Mouse (Mus musculus) neural tube, embryonic 15.5 days (tissue): ENCODE measurements around the gene Palld. TPM values are rescaled to one million over a fixed set of nuclear protein-coding genes. Genes with fewer than 3 reads are reported as not detected.
A peak's percentile ranks its signal among the peaks of the same experiment; 100 is the strongest.

ENCODE experiments used
- ATAC-seq: fragments of 200-750 bp; cut with Nextera tagmentation; 2 replicates; pipeline ENCODE4 v1.8.0; 2017; ENCODE audit warnings: mild to moderate bottlenecking, moderate TSS enrichment, moderate library complexity; ENCODE audit not compliant: low FRiP score
- H3K27ac ChIP-seq: fragments of 300-500 bp; sonication (generic); replicated peaks from 2 replicates; pipeline ENCODE4 v1.5.1; 2015; ENCODE audit warnings: mild to moderate bottlenecking, inconsistent platforms
- H3K27me3 ChIP-seq: fragments of 300-500 bp; sonication (generic); replicated peaks from 2 replicates; pipeline ENCODE4 v1.6.1; 2015; ENCODE audit warnings: inconsistent platforms
- H3K36me3 ChIP-seq: fragments of 300-500 bp; sonication (generic); 2 replicates; pipeline ENCODE4 v1.6.1; 2015; ENCODE audit warnings: inconsistent platforms
- H3K4me1 ChIP-seq: fragments of 300-500 bp; sonication (generic); 2 replicates; pipeline ENCODE4 v1.6.1; 2015; ENCODE audit warnings: inconsistent platforms
- H3K4me2 ChIP-seq: fragments of 300-500 bp; sonication (generic); 2 replicates; pipeline ENCODE4 v1.6.1; 2015; ENCODE audit warnings: inconsistent platforms, mild to moderate bottlenecking, moderate library complexity
- H3K4me3 ChIP-seq: fragments of 300-500 bp; sonication (generic); replicated peaks from 2 replicates; pipeline ENCODE4 v1.5.1; 2015; ENCODE audit warnings: mild to moderate bottlenecking, inconsistent platforms
- H3K9ac ChIP-seq: fragments of 300-500 bp; sonication (generic); replicated peaks from 2 replicates; pipeline ENCODE4 v1.6.1; 2015; ENCODE audit warnings: mild to moderate bottlenecking, inconsistent platforms
- H3K9me3 ChIP-seq: fragments of 300-500 bp; sonication (generic); replicated peaks from 2 replicates; pipeline ENCODE4 v1.6.1; 2016; ENCODE audit warnings: inconsistent platforms
- WGBS: fragments of 180-500 bp; shearing (Covaris S2); methylation state at CpG from one replicate; pipeline ENCODE4 v1.1.7; 2015; ENCODE audit warnings: mixed read lengths; 5-methylcytosine and 5-hydroxymethylcytosine counted together
- polyA plus RNA-seq: library from polyadenylated mRNA; unstranded; fragments of >200 nt; fragmentation: Nextera tagmentation; extraction: Ambion mirVana; gene quantifications from 2 replicates; pipeline ENCODE4 v1.2.1, GENCODE M21; 2015

The Palld gene
- polyA plus RNA-seq, 1 experiment from 2014 or later: 16.0 TPM

GRCm38 (mm10) chr8:61712426-61712825 lies 190.1 kb downstream of the Palld start:
- no peak overlapping the region for H3K27ac ChIP-seq
- H3K4me1 ChIP-seq: peaks cover 4% of the 10 kb centered on the region
- no peaks in the 10 kb centered on the region for H3K9me3 ChIP-seq
- no peak overlapping the region for H3K4me3 ChIP-seq
- no peak for ATAC-seq
- H3K27me3 ChIP-seq: no peaks in the 10 kb centered on the region
- WGBS: 93% methylated on average over 2 of the region's 2 CpGs
- H3K4me2 ChIP-seq: no peak overlapping the region
- H3K36me3 ChIP-seq: no peaks in the 10 kb centered on the region
- no peak overlapping the region for H3K9ac ChIP-seq

GRCm38 (mm10) chr8:61708586-61709305 lies 193.7 kb downstream of the Palld start:
- H3K4me3 ChIP-seq: no peak overlapping the region
- no peak overlapping the region for H3K27ac ChIP-seq
- no peaks in the 10 kb centered on the region for H3K27me3 ChIP-seq
- H3K9me3 ChIP-seq: no peaks in the 10 kb centered on the region
- 51% methylated on average over 8 of the region's 8 CpGs for WGBS
- H3K4me2 ChIP-seq: 0 out of 2 replicates have a peak overlapping the region, but pooled peaks have one; percentile 3
- no peak overlapping the region for H3K9ac ChIP-seq
- no peaks in the 10 kb centered on the region for H3K36me3 ChIP-seq
- ATAC-seq: no peak
- peaks cover 4% of the 10 kb centered on the region for H3K4me1 ChIP-seq

- H3K9ac ChIP-seq: no peak overlapping the region
- H3K27me3 ChIP-seq: no peaks in the 10 kb centered on the region
- WGBS: 87% methylated on average over 3 of the region's 3 CpGs
- no peak overlapping the region for H3K27ac ChIP-seq
- no peaks in the 10 kb centered on the region for H3K36me3 ChIP-seq
- no peaks in the 10 kb centered on the region for H3K9me3 ChIP-seq
- ATAC-seq: no peak
- no peak overlapping the region for H3K4me2 ChIP-seq
- H3K4me3 ChIP-seq: no peak overlapping the region
- H3K4me1 ChIP-seq: peaks cover 11% of the 10 kb centered on the region
Observed at GRCm38 (mm10) chr8:61705491-61705890, 197.0 kb downstream of the Palld start.

- Histone ChIP-seq H3K27me3 (no peaks in the 10 kb centered on the region), H3K4me2 (no peak overlapping the region), H3K27ac (no peak overlapping the region), H3K9me3 (no peaks in the 10 kb centered on the region), H3K36me3 (no peaks in the 10 kb centered on the region), H3K4me1 (peaks cover 10% of the 10 kb centered on the region; the same call in 1 of the 2 replicates), H3K4me3 (no peak overlapping the region), H3K9ac (no peak overlapping the region)
- 31% methylated on average over 8 of the region's 8 CpGs for WGBS
- ATAC-seq: no peak
Observed at GRCm38 (mm10) chr8:61702122-61702521, 200.4 kb downstream of the Palld start.

GRCm38 (mm10) chr8:61700932-61701681 lies 201.4 kb downstream of the Palld start:
- no peak overlapping the region for H3K4me3 ChIP-seq
- H3K9me3 ChIP-seq: no peaks in the 10 kb centered on the region
- H3K27me3 ChIP-seq: no peaks in the 10 kb centered on the region
- no peak overlapping the region for H3K9ac ChIP-seq
- no peaks in the 10 kb centered on the region for H3K36me3 ChIP-seq
- H3K27ac ChIP-seq: no peak overlapping the region
- ATAC-seq: no peak; the same call in 1 of the 2 replicates
- WGBS: 72% methylated on average over 9 of the region's 9 CpGs
- no peak overlapping the region for H3K4me2 ChIP-seq
- H3K4me1 ChIP-seq: peaks cover 10% of the 10 kb centered on the region; the same call in 1 of the 2 replicates

DNA sequence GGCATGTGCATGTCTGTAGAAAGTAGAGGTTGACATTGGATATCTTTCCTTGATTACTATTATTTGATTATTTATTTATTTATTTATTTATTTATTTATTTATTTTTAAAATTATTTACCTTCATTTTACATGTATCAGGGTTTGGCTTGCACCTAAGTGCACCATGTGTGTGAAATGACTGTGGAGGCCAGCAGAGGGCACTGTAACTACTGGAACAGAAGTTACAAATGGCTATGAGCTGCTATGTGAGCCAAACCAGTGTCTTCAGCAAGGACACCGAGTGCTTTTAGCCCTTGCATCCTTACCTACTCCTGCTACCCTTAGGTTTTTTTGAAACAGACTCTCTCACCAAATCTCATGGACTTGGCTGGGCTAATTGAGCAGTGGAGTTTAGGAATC lies 202.2 kb downstream of the Palld start:
- no peak overlapping the region for H3K27ac ChIP-seq
- no peaks in the 10 kb centered on the region for H3K36me3 ChIP-seq
- H3K9me3 ChIP-seq: no peaks in the 10 kb centered on the region
- H3K4me2 ChIP-seq: no peak overlapping the region
- H3K4me1 ChIP-seq: peaks cover 10% of the 10 kb centered on the region; the same call in 1 of the 2 replicates
- H3K9ac ChIP-seq: no peak overlapping the region
- no peaks in the 10 kb centered on the region for H3K27me3 ChIP-seq
- WGBS: 95% methylated on average over 1 of the region's 1 CpGs
- H3K4me3 ChIP-seq: no peak overlapping the region
- ATAC-seq: no peak

DNA sequence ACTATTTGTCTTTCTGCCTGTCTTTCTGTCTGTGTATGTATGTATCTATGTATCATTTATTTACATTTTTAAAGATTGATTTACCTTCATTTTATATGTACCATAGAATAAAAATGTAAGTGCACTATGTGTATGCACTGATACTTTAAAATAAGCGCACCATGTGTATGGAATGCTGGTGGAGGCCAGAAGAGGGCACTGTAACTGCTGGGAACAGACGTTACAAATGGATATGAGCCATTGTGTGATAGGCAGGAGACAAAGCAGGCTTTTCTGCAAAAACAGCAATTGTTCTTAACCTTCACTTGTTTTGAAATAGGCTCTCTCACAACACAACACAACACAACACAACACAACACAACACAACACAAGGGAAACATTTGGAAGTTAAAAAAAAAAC lies 203.5 kb downstream of the Palld start:
- no peaks in the 10 kb centered on the region for H3K36me3 ChIP-seq
- WGBS: 87% methylated on average over 2 of the region's 2 CpGs
- H3K4me1 ChIP-seq: peaks cover 10% of the 10 kb centered on the region; the same call in 1 of the 2 replicates
- no peak overlapping the region for H3K4me3 ChIP-seq
- H3K27ac ChIP-seq: no peak overlapping the region
- no peak for ATAC-seq
- H3K27me3 ChIP-seq: no peaks in the 10 kb centered on the region
- H3K4me2 ChIP-seq: no peak overlapping the region
- H3K9ac ChIP-seq: no peak overlapping the region
- no peaks in the 10 kb centered on the region for H3K9me3 ChIP-seq

- H3K36me3 ChIP-seq: no peaks in the 10 kb centered on the region
- no peak for ATAC-seq
- H3K9ac ChIP-seq: no peak overlapping the region
- H3K9me3 ChIP-seq: no peaks in the 10 kb centered on the region
- WGBS: 82% methylated on average over 7 of the region's 7 CpGs
- peaks cover 10% of the 10 kb centered on the region; the same call in 1 of the 2 replicates for H3K4me1 ChIP-seq
- H3K4me3 ChIP-seq: no peak overlapping the region
- no peaks in the 10 kb centered on the region for H3K27me3 ChIP-seq
- no peak overlapping the region for H3K4me2 ChIP-seq
- no peak overlapping the region; the same call in 1 of the 2 replicates for H3K27ac ChIP-seq
Observed at GRCm38 (mm10) chr8:61697728-61698385, 204.6 kb downstream of the Palld start.

DNA sequence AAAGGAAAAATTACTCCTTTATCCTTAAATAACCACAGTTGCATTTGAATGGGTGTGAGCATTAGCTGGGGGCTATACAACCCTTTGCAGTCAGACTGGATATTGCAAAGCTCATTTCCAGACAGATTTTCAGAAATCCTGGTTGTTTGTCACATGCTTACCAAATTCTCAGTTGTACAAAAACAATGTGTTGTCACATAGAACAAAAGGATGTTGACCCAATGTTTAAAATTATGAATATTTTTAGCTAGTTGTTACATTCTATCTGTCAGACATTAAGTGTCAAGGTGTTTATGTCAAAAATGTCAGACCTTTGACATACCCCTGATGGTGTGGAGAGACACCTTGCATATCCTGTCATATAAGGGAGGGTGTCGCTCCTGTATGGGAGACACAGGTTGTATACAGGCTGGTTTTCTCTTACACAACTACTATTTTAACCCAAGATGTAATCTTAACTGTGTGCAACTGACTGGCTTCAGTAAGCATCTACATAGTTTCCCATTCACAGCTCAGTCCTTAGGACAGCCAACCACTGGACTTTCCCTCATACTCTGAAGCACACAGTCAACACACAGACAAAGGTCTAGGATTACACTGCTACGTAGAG lies 205.5 kb downstream of the Palld start:
- H3K9ac ChIP-seq: no peak overlapping the region
- H3K27ac ChIP-seq: no peak overlapping the region
- H3K9me3 ChIP-seq: no peaks in the 10 kb centered on the region
- peaks cover 7% of the 10 kb centered on the region; the same call in 1 of the 2 replicates for H3K4me1 ChIP-seq
- no peaks in the 10 kb centered on the region for H3K27me3 ChIP-seq
- H3K36me3 ChIP-seq: no peaks in the 10 kb centered on the region
- H3K4me3 ChIP-seq: no peak overlapping the region
- H3K4me2 ChIP-seq: no peak overlapping the region
- WGBS: 96% methylated on average over 2 of the region's 2 CpGs
- ATAC-seq: no peak

GRCm38 (mm10) chr8:61695416-61695815 lies 207.1 kb downstream of the Palld start:
- Histone ChIP-seq H3K4me1 (peaks cover 3% of the 10 kb centered on the region; the same call in 1 of the 2 replicates), H3K9me3 (no peaks in the 10 kb centered on the region)

GRCm38 (mm10) chr8:61692866-61693265 lies 209.6 kb downstream of the Palld start:
- no peaks in the 10 kb centered on the region for H3K36me3 ChIP-seq
- no peak overlapping the region for H3K27ac ChIP-seq
- ATAC-seq: no peak
- no peaks in the 10 kb centered on the region for H3K27me3 ChIP-seq
- 57% methylated on average over 4 of the region's 4 CpGs for WGBS
- no peak overlapping the region for H3K9ac ChIP-seq
- H3K4me3 ChIP-seq: no peak overlapping the region
- no peak overlapping the region for H3K4me2 ChIP-seq
- no peaks in the 10 kb centered on the region for H3K9me3 ChIP-seq
- no peaks in the 10 kb centered on the region for H3K4me1 ChIP-seq

More at GRCm38 (mm10) chr8:61695416-61695815, 207.1 kb downstream of the Palld start:
- WGBS: 41% methylated on average over 1 of the region's 1 CpGs
- H3K27ac ChIP-seq: no peak overlapping the region
- no peak for ATAC-seq
- H3K4me3 ChIP-seq: no peak overlapping the region
- H3K9ac ChIP-seq: no peak overlapping the region
- H3K27me3 ChIP-seq: no peaks in the 10 kb centered on the region
- H3K4me2 ChIP-seq: no peak overlapping the region
- no peaks in the 10 kb centered on the region for H3K36me3 ChIP-seq
